Mouse (Mus musculus) heart, embryonic 14.5 days (tissue): ENCODE measurements around the gene Cfap100. TPM values are rescaled to one million over a fixed set of nuclear protein-coding genes. Genes with fewer than 3 reads are reported as not detected.

Experiments used
- ATAC-seq: fragments of 200-750 bp; cut with Nextera tagmentation; 2 replicates; pipeline ENCODE4 v1.8.0; 2017; ENCODE audit warnings: low read depth, moderate TSS enrichment; ENCODE audit not compliant: insufficient number of reproducible peaks, insufficient read depth, low FRiP score
- H3K27ac ChIP-seq, 2 experiments: fragments of 200-500 bp in 1 of 2; fragments of 300-500 bp in 1 of 2; sonication (generic) in 1 of 2; replicated peaks in 1 of 2; 2 replicates each; pipeline ENCODE4 v1.5.1; 2012 to 2014; ENCODE audit warnings: low read depth in 2 of 2, low read length in 2 of 2, control low read depth in 1 of 2, mild to moderate bottlenecking in 1 of 2, mixed read lengths in 1 of 2; ENCODE audit not compliant: control insufficient read depth in 1 of 2, insufficient read depth in 1 of 2
- H3K27me3 ChIP-seq: fragments of 300-500 bp; sonication (generic); 2 replicates; pipeline ENCODE4 v1.6.1; 2014; ENCODE audit warnings: mild to moderate bottlenecking, low read length, control low read depth; ENCODE audit not compliant: control insufficient read depth, insufficient read depth
- H3K36me3 ChIP-seq: fragments of 300-500 bp; sonication (generic); 2 replicates; pipeline ENCODE4 v1.6.1; 2014; ENCODE audit warnings: mild to moderate bottlenecking, control low read depth, low read length, mixed read lengths; ENCODE audit not compliant: control insufficient read depth, insufficient read depth
- H3K4me1 ChIP-seq, 2 experiments: fragments of 200-500 bp in 1 of 2; fragments of 300-500 bp in 1 of 2; sonication (generic) in 1 of 2; 2 replicates each; pipeline ENCODE4 v1.6.1; 2012 to 2014; ENCODE audit warnings: low read length in 2 of 2, control low read depth in 1 of 2, mixed read lengths in 1 of 2; ENCODE audit not compliant: control insufficient read depth in 2 of 2, insufficient read depth in 2 of 2
- H3K4me2 ChIP-seq: fragments of 300-500 bp; sonication (generic); 2 replicates; pipeline ENCODE4 v1.6.1; 2014; ENCODE audit warnings: mild to moderate bottlenecking, low read length
- H3K4me3 ChIP-seq, 2 experiments: fragments of 200-500 bp in 1 of 2; fragments of 300-500 bp in 1 of 2; sonication (generic) in 1 of 2; 2 replicates each; pipeline ENCODE4 v1.5.1; 2012 to 2014; ENCODE audit warnings: low read length in 2 of 2, mild to moderate bottlenecking in 2 of 2, control low read depth in 1 of 2, low read depth in 1 of 2, moderate library complexity in 1 of 2; ENCODE audit not compliant: control insufficient read depth in 1 of 2, insufficient read depth in 1 of 2
- H3K9ac ChIP-seq: fragments of 300-500 bp; sonication (generic); 2 replicates; pipeline ENCODE4 v1.6.1; 2014; ENCODE audit warnings: mild to moderate bottlenecking, low read length
- H3K9me3 ChIP-seq: fragments of 300-500 bp; sonication (generic); 2 replicates; pipeline ENCODE4 v1.6.1; 2016; ENCODE audit warnings: low read length, control low read depth; ENCODE audit not compliant: control insufficient read depth
- WGBS: fragments of 180-500 bp; shearing (Covaris S2); extraction: QIAGEN DNeasy Blood & Tissue Kit; methylation state at CpG from one replicate; pipeline ENCODE4 v1.1.7; 2014; 5-methylcytosine and 5-hydroxymethylcytosine counted together
- polyA plus RNA-seq: library from polyadenylated mRNA; unstranded; fragments of >200 nt; fragmentation: Nextera tagmentation; extraction: Ambion mirVana; gene quantifications from 2 replicates; pipeline ENCODE4 v1.2.1, GENCODE M21; 2014

Gene Cfap100
- polyA plus RNA-seq, 1 experiment from 2014 or later, result 0.30 TPM

DNA sequence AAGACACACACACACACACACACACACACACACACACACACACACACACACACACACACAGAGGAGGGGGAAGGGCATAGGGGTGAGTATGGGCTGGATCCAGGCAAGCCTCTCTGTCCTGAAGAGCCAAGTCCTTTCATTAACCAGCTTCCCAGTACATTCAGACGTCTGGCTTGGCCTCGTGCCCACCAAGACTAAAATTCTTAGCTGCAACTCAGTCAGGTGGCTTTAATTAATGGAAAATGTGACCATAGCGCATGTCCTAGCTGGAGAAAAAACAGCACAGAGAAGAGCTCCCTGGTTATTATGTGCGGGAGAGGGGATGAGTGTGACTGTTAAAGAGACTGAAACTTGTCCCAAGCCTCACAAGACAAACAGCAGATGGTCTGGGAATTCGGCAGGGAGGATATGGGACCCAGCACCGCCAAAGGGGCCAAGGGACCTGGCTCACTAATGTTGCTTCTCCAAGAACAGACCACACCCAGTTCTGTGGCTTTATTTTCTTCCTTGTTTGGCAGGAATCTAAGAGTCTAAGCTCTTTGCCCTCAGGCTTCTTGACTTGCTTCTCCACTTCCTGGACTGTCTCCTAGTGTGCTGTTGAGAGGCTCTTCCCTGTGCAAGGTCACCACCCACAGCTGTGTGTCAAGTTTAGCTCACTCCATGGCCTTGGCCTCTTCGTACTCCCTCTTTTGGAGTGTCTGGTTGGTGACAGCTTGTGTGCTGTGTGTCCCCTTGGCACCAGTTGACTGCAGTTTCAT, 68.4 kb downstream of the Cfap100 start:
- Histone ChIP-seq H3K27me3 (no peaks in the 10 kb centered on the region), H3K4me2 (no peak overlapping the region), H3K9me3 (no peaks in the 10 kb centered on the region), H3K27ac (peak overlapping the region; percentile 34 to 53; a peak in 3 of 4 replicates), H3K36me3 (no peaks in the 10 kb centered on the region), H3K4me3 (no peak overlapping the region), H3K9ac (no peak overlapping the region), H3K4me1 (peaks cover 16 to 17% of the 10 kb centered on the region in 2 experiments)
- 28% methylated on average over 7 of the region's 7 CpGs for WGBS
- ATAC-seq, result peak; percentile 55; the same call in 1 of the 2 replicates

DNA sequence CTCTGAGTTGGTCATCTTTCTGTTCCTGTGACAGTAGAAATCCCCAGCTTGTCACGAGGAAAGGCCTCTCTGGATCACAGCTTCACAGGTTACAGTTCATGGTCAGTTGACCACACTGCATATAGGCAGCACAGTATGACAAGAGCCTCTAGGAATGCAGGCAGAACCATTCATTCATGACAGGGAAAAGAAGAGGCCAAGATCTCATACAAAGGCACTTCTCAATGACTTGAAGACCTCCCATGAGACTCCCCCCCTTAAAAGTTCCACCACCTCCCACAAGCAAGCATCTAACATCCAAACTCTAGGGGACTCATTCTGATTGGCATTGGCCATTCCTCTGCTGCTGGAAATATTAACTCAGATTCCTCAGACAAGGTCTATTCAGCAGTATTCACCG, 69.2 kb downstream of the Cfap100 start:
- Histone ChIP-seq H3K4me1 (peaks cover 16 to 17% of the 10 kb centered on the region in 2 experiments), H3K27ac (peak overlapping the region; percentile 31 to 34; a peak in 1 of 4 replicates), H3K36me3 (no peaks in the 10 kb centered on the region), H3K4me3 (no peak overlapping the region), H3K9ac (no peak overlapping the region), H3K27me3 (no peaks in the 10 kb centered on the region), H3K9me3 (no peaks in the 10 kb centered on the region), H3K4me2 (no peak overlapping the region)
- no peak for ATAC-seq
- 68% methylated on average over 2 of the region's 2 CpGs for WGBS

DNA sequence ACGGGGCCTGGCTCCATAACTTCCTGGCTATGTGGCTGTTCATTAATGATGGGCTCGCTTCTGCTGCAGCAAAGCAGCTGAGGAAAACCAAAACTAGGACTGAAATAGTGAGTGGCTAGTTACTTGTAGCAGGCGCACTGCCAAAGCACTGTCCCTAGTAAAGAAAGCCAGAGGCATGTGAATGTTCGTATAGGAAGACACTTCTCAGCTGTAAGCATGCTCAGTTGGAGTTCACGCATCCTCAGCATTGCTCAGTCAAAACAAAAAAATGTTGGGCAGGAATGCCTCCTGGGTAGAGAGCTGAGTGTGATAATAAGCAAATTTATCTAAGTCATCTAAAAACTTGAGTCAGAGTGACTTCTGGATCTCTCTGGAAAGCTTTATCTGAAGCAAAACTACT, 70.5 kb downstream of the Cfap100 start:
- Histone ChIP-seq H3K4me2 (no peak overlapping the region), H3K27ac (no peak overlapping the region), H3K4me3 (no peak overlapping the region), H3K27me3 (no peaks in the 10 kb centered on the region), H3K36me3 (no peaks in the 10 kb centered on the region), H3K9me3 (no peaks in the 10 kb centered on the region), H3K9ac (no peak overlapping the region), H3K4me1 (peaks cover 16 to 17% of the 10 kb centered on the region in 2 experiments)
- 46% methylated on average over 5 of the region's 5 CpGs for WGBS
- ATAC-seq, result no peak

Other genes with a start within 250 kb of the Cfap100 start
- gene V1ra8, start 226.0 kb downstream of the Cfap100 start, polyA plus RNA-seq, result not detected in 2 replicates
- gene Vmn1r53, start 204.4 kb downstream of the Cfap100 start, polyA plus RNA-seq, result not detected in 2 replicates
- not detected in 2 replicates for gene Vmn1r54, start 182.5 kb downstream of the Cfap100 start, polyA plus RNA-seq
- not detected in 2 replicates for gene BC048671, start 127.6 kb downstream of the Cfap100 start, polyA plus RNA-seq
- not detected in 2 replicates for gene Chst13, start 103.6 kb downstream of the Cfap100 start, polyA plus RNA-seq
- not detected in 2 replicates for gene Uroc1, start 95.5 kb downstream of the Cfap100 start, polyA plus RNA-seq
- gene Zxdc, start 59.3 kb downstream of the Cfap100 start, polyA plus RNA-seq, result 11.0 and 11.5 TPM in 2 replicates
- gene Klf15, start 33.8 kb upstream of the Cfap100 start, polyA plus RNA-seq, result 13.1 and 14.9 TPM in 2 replicates
- 0.59 and 1.1 TPM in 2 replicates for gene Aldh1l1, start 57.6 kb upstream of the Cfap100 start, polyA plus RNA-seq
- gene Slc41a3, start 175.9 kb upstream of the Cfap100 start, polyA plus RNA-seq, result 12.8 and 14.8 TPM in 2 replicates